8 mouse cellular contexts compared by ENCODE assay signal in the genomic region with DNA sequence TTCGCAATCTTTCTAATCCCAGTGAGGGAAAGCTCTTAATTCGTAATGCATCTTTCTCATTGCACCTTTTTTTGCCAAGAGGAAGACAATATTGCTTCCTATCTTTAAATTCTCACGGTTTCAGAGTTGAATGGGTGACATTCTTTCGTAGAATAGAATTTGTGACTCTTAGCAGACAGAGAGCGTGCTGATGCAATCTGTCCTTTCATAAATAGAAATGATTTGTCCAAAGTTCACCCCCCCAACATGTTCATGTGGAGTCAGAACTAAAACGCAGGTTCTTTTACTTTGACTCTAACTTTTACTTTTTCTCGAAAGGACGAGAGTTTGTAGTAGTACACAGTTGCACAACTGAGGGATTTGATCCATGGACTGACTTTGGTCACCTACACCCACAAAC. TPM values are rescaled to one million over a fixed set of nuclear protein-coding genes. Genes with fewer than 3 reads are reported as not detected.
DNase-seq lines count a peak whose midpoint lies in the region; ATAC-seq and TF ChIP-seq lines count a peak whose summit lies in the region.

No protein-coding gene starts in this region.

- TF ChIP-seq POLR2A in embryonic fibroblast, embryonic 13.5 days (IDR thresholded peaks at IDR 0.05; ENCODE audit: low read depth, low read length) = no peak
- TF ChIP-seq POLR2A in olfactory bulb, adult 2 months (IDR thresholded peaks at IDR 0.05; ENCODE audit: insufficient read depth, low read depth, low read length) = no peak

- H3K27ac ChIP-seq in lung, postnatal 0 days (ENCODE audit: low read length) = peak overlapping the region; percentile 100
- peak overlapping the region; percentile 97 for H3K27ac ChIP-seq in embryonic fibroblast, embryonic 13.5 days (ENCODE audit: insufficient read depth, low read length)
- H3K27ac ChIP-seq in limb, embryonic 10.5 days = peak overlapping the region; percentile 99
- peak overlapping the region; percentile 36 for H3K27ac ChIP-seq in olfactory bulb, adult 2 months (ENCODE audit: insufficient read depth, low read depth, low read length)

- TF ChIP-seq CTCF in lung, postnatal 0 days (IDR thresholded peaks at IDR 0.05) = no peak
- TF ChIP-seq CTCF in embryonic fibroblast, embryonic 13.5 days (IDR thresholded peaks at IDR 0.05; ENCODE audit: borderline replicate concordance, insufficient read depth, low read length) = no peak
- no peak for TF ChIP-seq CTCF in olfactory bulb, adult 2 months (IDR thresholded peaks at IDR 0.05; ENCODE audit: insufficient read depth, low read depth, low read length)

- intact Hi-C loops in left cerebral cortex, postnatal 36 days (cut with DNase I) = loop anchor here (1.0 to 10.0 kb wide), 5 partner anchors 83 to 588 kb away; a partner anchor contains a TSS

- no peak for TF ChIP-seq EP300 in lung, postnatal 0 days (IDR thresholded peaks at IDR 0.05)

- H3K9ac ChIP-seq in lung, postnatal 0 days (replicated peaks; ENCODE audit: low read depth) = peak overlapping the region; percentile 58

- ATAC-seq in lung, postnatal 0 days = no peak

- no peaks in the 10 kb centered on the region for H3K9me3 ChIP-seq in lung, postnatal 0 days (ENCODE audit: low read length)
- H3K9me3 ChIP-seq in limb, embryonic 10.5 days (replicated peaks) = no peaks in the 10 kb centered on the region

- H3K36me3 ChIP-seq in lung, postnatal 0 days (ENCODE audit: insufficient read depth, low read length) = no peaks in the 10 kb centered on the region
- no peaks in the 10 kb centered on the region for H3K36me3 ChIP-seq in limb, embryonic 10.5 days

- H3K4me2 ChIP-seq in lung, postnatal 0 days (replicated peaks; ENCODE audit: low read depth, low read length) = peak overlapping the region; percentile 55

- H3K4me1 ChIP-seq in lung, postnatal 0 days (ENCODE audit: insufficient read depth, low read depth, low read length) = peaks cover 2% of the 10 kb centered on the region; the same call in 1 of the 2 replicates
- H3K4me1 ChIP-seq in embryonic fibroblast, embryonic 13.5 days (ENCODE audit: control insufficient read depth, insufficient read depth, low read length) = no peaks in the 10 kb centered on the region; the same call in 1 of the 2 replicates
- peaks cover 18% of the 10 kb centered on the region for H3K4me1 ChIP-seq in limb, embryonic 10.5 days
- peaks cover 3% of the 10 kb centered on the region for H3K4me1 ChIP-seq in olfactory bulb, adult 2 months (ENCODE audit: control insufficient read depth, insufficient read depth, low read length)

- 2% methylated on average over 8 of the region's 8 CpGs for WGBS in lung, postnatal 0 days
- 15% methylated on average over 8 of the region's 8 CpGs for WGBS in limb, embryonic 10.5 days
- 3% methylated on average over 8 of the region's 8 CpGs for WGBS in olfactory bulb, adult 2 months

- no peaks in the 10 kb centered on the region for H3K27me3 ChIP-seq in lung, postnatal 0 days (replicated peaks; ENCODE audit: insufficient read depth, low read length)
- H3K27me3 ChIP-seq in limb, embryonic 10.5 days (ENCODE audit: low read depth, poor library complexity, severe bottlenecking) = no peaks in the 10 kb centered on the region

- DNase-seq in lung, postnatal 0 days (ENCODE audit: low spot score) = peak; percentile 51
- DNase-seq in lung, postnatal 25 days (ENCODE audit: low spot score) = no peak
- DNase-seq in limb, embryonic 10.5 days (ENCODE audit: low spot score) = no peak
- no peak for DNase-seq in left cerebral cortex, postnatal 36 days (ENCODE audit: low spot score in 2 of 2)
- no peak for DNase-seq in spleen, postnatal 4 days (ENCODE audit: low spot score in 2 of 2)
- DNase-seq in retina, embryonic 14.5 days (ENCODE audit: low spot score) = no peak

- H3K4me3 ChIP-seq in lung, postnatal 0 days (ENCODE audit: low read depth, low read length) = peak overlapping the region; percentile 99
- H3K4me3 ChIP-seq in embryonic fibroblast, embryonic 13.5 days (ENCODE audit: insufficient read depth, low read length) = peak overlapping the region; percentile 66
- peak overlapping the region; percentile 93 for H3K4me3 ChIP-seq in limb, embryonic 10.5 days
- peak overlapping the region; percentile 62 for H3K4me3 ChIP-seq in olfactory bulb, adult 2 months (ENCODE audit: insufficient read depth, low read depth, low read length)

RNA-seq across cellular contexts. Expression of a gene that starts 0.9 kb away (rescaled TPM):
- polyA plus RNA-seq in lung, postnatal 0 days (2015; fragmentation: Nextera tagmentation; extraction: Ambion mirVana) = 31.1 and 35.1 TPM in 2 replicates
- polyA plus RNA-seq in embryonic fibroblast, embryonic 13.5 days (2011; ENCODE audit: insufficient read length, low read depth, missing spikeins) = 93.5 and 96.4 TPM in 2 replicates
- polyA plus RNA-seq in limb, embryonic 10.5 days (2016; fragmentation: Nextera tagmentation; extraction: Ambion mirVana) = 24.6 and 25.2 TPM in 2 replicates
- not detected in 2 replicates for polyA plus RNA-seq in olfactory bulb, adult 2 months (2012; ENCODE audit: insufficient read depth, insufficient read length, low replicate concordance, missing spikeins)
- total RNA-seq in left cerebral cortex, postnatal 36 days (2021) = 10 to 100 TPM; 26.9 to 34.7 TPM

Comparison
In these comparisons a context has a peak if more than half of its experiments do, and no peak if none do; other contexts are left out.
1. H3K27ac ChIP-seq: peak in every context shown above with its lines; median percentile 100 in lung, postnatal 0 days; 99 in limb, embryonic 10.5 days; 97 in embryonic fibroblast, embryonic 13.5 days; 36 in olfactory bulb, adult 2 months.